Mouse (Mus musculus) induced T-regulatory cell, adult 2 months (primary cell): ENCODE results near the gene Tipin.
"Not testable (repeated sequence)": the region's sequence is repeated elsewhere in the genome, so short reads cannot be mapped to it uniquely, and the experiment has no call there.

Experiments
- DNase-seq: peaks from one replicate; pipeline ENCODE4 v3.0.0-alpha.2; 2012; ENCODE audit warnings: low read depth

Tipin gene

DNA sequence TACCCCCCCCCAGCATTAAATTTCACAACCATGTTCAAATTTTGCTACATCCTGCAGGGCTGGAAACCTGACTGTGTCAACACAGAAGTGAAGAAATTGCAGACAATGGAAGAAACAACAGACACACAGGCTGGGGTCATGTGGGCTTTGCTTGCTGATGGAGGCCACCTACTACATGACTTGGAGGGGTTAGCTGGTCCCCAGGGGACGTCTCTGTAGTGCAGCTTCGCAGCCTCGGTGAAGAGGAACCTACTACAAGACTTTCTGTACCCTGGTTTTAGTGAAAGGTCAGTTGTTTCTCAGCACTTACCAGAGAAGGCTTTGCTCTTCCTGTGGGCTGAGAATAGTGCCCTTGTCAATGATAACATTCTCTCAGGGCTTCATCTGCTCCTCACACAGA, 10.1 kb upstream of the Tipin start:
- no peak for DNase-seq

DNA sequence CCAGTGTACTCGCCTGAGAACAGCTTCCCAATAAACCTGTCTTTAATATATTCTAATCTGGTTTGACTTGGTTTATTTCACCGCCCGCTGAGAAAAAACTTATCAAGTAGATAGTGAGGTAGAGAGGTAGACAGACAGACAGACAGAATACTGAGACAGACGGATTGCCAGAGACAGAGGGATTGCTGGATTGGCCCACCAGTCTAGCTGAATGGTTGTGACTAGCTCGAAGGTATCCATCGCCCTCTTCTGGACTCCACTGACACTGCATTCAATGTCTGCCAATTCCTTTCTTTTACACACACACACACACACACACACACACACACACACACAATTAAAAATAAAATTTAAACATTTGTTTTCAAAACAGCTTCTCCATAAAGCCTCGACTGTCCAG, 8.8 kb upstream of the Tipin start:
- DNase-seq: peak; percentile 64

DNA sequence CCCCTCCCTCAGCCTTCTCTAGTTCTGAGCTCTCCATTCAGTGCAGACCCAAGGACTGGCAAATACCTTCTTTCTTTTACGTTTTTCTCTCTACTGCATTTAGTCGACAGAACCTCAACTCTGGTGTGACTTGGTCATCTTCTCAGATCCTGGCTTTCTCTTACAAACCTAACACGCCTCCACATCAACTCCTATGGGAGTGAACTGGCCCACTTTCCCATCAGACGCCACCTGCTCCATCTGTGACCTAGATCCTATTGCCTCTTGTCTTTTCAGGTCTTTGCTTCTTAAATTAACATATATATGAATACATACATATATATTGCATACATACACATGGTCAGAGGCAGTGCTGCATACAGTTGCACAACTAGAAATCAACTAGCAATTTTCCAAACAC, 7.6 kb upstream of the Tipin start:
- no peak for DNase-seq

DNA sequence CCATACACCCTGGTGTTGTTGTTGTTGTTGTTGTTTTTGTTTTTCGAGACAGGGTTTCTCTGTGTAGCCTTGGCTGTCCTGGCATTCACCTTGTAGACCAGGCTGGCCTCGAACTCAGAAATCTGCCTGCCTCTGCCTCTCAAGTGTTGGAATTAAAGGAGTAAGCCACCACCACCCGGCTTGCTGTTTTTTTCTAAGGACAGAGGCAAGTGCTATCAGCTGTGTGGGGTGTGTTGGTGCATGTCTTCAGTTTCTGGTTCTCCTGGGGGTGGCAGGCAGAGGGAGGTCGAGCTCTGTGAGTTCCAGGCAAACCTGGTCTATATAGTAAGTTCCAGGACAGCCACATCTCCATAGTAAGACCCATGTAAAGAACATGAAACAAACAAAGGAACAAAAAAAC, 7.1 kb upstream of the Tipin start:
- DNase-seq: no peak

DNA sequence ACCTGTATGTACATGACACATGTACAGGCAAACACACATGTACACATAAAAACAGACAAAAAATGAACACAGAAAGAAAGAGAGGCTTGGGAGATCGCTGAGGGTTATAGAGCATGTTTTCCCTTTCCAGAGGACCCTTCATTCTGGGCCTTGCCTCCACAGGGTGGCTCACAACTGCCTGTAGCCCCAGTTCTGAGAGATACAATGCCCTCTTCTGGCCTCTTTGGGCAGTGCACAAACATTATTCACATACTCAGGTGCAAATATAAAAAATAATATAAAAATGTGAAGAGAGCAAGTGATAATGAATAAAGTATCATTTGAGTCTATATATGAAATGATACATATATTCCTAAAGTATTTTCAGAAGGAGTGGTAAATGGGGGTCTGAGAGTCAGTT, 6.5 kb upstream of the Tipin start:
- peak; percentile 53 for DNase-seq

DNA sequence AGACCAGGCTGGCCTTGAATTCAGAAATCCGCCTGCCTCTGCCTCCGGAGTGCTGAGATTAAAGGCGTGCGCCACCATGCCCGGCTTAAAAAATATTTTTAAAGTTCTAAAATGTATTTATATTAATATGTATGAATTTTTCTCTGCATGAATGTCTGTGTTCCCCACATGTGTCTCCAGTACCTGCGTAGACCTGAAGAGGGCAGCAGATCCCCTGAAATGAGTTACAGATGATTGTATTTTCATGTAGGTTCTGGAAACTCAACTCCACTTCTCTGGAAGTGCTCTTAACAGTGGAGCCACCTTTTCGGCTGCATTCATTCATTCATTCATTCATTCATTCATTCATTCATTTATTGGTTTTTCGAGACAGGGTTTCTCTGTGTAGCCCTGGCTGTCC, 3.7 kb upstream of the Tipin start:
- peak; percentile 89 for DNase-seq

DNA sequence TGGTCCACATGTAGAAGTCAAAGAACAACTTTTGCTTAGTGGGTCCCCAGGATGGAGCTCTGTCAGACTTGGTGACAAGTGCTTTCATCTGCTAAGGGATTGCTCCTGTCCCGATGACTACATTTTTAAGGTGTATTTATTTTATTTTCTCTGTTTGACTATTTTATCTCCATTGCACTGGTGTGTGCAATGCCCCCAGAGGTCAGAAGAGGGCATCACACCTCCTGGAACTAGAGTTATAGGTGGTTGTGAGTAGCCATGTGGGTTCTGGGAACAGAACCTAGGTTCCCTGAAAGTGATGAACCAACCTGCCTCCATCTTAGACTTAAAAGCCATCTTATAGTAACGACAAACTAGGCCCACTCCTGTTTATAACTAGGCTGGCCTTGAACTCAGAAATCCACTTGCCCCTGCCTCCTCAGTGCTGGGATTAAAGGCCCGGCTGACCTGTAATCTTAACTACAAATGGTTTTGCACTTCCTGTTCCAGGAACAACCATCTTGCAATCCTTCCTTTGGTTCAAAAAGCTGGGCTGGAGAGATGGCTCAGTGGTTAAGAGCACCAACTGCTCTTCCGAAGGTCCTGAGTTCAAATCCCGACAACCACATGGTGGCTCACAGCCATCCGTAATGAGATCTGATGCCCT, 2.6 kb upstream of the Tipin start:
- DNase-seq: peak; percentile 45

DNA sequence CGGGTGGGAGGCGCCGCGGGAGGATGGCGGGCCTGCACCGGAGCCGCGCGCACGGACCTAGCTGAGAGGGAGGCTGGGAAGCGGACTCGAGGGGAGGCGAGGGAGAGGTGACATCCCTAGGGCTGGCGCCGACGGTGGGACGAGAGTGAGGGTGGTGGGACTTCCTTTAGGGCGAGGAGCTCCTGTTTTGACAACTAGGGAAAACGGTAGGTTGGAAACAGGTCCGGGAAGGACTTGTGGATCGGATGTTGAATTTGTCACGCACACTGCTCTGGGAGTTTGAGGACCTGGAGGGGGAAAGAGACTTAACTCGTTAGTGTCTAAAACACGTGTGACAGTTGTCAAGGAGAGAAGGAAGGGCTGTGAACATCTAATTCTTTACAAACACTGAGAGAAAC, 399 bp downstream of the Tipin start:
- DNase-seq: no peak

DNA sequence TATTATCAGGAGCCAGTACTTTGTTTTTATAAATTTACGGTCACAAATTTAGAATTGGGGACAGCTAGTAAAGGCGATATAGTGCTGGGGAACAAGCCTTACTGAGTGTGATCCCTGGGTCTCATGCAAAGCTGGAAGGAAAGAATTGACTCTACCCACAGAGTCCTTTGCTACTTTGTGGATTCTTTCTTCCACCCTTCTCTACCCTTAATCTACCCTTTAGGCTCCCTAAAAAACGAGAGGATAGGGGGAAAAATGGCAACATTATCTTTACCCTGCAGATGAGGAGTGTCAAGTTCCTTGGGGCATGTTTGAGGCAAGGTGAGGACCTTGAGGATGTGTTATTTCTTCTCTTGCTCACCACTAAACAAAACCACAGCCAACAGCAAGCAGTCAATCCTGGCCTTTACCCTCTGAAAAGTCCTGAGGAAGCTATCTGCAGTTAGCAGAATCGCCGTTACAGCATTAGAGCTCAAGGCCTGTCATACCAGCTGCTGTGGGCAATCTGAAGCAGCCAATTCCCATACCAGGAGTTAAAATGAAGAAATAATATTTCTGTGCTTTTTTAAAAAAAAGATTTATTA, 1.1 kb downstream of the Tipin start:
- peak; percentile 45 for DNase-seq

DNA sequence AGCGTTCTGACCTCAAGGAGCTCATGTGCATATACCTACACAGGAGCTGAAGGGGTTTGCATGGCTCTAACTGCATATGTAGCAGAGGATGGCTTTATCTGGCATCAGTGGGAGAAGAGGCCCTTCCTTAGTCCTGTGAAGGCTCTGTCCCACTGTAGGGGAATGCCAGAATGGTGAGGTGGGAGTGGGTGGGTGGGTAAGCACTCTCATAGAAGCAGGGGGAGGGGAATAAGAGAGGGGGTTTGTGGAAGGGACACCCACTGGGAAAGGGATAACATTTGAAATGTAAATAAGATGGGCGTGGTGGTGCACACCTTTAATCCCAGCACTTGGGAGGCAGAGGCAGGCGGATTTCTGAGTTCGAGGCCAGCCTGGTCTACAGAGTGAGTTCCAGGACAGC, 21.7 kb downstream of the Tipin start:
- DNase-seq: not testable (repeated sequence)

DNA sequence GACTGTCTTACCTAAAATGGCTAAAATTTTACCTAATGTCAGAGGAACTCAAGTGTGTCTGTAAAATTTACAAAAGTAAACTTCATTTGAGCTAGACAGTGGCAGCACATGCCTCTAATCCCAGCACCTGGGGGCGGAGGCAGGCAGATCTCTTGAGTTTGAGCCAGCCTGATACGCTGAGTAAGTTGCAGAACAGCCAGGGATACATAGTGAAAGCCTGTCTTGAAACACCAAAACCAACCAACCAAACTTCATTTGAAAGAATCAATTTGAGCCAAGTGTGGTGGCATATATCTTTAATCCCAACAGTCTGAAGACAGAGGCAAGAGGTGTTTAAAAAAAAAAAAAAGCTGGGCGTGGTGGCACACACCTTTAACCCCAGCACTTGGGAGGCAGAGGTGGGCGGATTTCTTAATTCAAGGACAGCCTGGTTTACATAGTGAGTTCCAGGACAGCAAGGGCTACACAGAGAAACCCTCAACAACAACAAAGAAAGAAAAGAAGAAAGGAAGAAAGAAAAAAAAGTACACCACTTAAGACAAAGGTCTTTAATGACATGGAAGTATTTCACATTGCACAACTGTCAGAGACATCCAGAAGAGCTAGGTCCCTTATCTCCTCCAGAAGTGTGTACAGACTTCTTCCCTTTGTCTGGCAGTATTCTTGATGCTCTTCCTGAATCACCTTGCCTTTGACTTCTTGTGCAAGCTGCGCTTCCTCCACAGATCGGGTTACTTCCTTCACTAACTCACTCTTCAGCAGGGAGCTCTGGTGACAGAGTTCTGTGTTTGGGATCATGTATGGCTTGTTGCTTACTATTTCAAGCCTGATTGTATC, 25.3 kb downstream of the Tipin start:
- no peak for DNase-seq

DNA sequence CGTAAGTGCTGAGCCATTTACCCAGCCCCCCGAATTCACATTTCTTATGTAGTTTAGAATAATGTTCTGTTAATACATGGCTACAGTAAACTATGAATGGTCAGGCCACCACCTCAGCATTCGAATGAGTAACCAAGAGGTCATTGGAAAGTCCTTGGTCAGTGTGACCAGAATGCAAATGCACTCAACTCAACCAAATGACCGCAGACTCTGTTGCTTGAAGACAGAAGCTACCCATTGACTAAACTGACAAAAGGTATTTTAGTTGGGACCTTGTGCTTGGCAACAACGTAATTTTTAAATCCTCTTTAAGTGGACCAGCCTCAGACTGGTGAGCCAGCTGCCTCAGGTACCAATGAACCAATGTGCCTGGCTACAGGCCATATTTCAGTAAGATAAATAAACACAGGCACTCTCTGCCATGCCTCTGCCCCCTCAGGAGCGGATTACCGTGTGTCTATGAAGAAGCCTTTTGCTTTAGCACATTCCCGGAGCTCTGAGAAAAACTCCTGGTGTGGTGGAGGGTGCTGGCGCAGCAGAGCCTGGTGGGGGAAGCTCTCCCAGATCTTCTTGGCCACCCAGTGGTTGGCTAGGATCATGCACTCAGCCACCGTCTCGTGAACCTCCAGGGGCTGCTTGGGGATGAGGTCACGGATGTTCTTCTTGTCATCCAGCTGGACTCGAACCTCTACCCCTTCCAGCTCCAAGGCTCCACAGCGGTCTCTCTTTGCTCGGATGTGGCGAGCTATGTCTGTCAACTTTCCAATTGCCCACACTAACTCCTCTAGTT, 29.8 kb downstream of the Tipin start:
- no peak for DNase-seq

DNA sequence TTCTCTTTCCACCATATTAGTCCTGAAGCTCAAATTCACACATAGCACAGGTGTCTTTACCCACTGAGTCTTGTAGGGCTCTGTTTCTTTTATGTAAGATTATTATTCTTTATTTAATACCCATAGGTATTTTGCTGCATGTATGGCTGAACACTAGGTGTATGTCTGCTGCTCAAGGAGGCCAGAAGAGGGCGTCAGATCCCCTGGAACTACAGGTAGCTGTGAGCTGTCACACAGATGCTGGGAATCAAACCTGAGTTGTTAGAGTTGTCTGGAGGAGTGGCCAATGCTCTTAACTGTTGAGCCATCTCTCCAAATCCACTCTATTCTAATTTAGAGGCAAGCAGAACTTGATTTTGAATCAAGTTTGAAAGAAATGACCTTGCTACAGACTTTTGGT, 30.7 kb downstream of the Tipin start:
- peak; percentile 12 for DNase-seq

DNA sequence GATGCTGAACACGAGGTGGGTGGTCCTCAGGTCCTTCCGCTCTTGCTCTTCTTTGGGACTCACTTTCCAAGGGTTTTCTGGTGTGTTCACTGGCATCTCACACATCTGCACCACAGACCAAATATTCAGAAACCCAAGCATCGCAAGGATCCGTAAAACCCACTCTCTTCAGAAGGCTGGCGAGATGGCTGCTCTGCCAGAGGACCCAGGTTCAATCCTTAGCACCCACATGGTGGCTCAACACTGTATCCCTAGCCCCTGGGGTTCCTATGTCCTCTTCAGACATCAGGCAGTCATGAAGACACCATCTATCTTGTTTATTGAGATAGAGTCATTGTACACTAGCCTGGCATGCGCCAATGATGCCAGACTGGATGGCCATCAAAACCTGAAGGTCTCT, 33.3 kb downstream of the Tipin start:
- no peak for DNase-seq

DNA sequence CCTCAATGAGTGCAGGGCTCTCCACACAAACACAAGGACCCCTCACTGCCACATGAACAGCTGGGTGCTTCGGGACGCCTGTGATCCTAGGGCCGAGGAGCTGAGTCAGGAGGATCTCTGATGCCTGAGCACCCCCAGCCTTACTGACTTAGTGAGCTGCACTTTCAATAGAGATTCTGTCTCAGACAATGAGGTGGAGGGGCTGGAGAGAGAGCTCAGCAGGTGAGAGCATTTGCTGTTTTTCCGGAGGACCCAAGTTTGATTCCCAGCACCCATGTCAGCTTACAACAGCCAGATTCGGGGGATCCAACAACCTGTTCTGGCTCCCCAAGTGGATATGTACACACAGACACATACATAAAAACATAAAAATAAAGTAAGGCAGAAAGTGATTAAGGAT, 35.6 kb downstream of the Tipin start:
- no peak for DNase-seq

DNA sequence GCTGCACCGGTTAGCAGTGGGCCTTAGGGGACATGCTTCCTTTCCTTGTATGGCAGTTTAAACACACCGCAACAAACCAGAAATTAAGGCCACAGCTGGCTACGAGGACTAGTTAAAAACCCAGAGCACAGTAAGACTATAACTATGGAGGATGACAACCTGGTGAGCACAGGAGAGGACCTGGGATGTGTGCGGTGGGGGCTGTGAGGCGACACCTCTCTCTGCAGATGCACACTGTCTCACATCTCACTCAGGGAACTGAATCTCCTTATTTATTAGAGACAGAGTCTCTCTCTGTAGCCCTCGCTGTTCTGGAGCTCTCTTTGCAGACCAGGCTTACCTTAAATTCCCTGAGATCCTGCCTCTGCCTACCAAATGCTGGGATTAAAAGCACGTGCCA, 42.6 kb downstream of the Tipin start:
- DNase-seq: no peak

DNA sequence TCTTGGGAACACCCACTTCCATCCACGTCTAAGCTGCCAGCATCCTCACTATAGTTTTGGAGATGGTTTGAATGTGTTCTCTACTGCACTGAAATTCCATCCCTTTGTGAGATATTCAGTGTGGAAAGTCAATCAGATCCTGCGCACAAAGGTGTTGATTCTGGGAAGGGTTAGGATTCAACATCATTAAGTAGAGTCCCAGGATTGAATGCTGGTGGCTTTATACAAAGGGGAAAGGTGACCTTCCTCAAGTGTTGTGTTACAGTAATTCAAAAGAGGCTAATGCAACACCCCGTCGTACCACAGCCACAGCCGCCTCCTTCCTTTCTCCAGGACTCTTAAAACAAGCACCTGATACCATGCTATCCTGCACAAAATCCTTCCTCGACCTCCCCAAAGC, 54.4 kb downstream of the Tipin start:
- DNase-seq: no peak

DNA sequence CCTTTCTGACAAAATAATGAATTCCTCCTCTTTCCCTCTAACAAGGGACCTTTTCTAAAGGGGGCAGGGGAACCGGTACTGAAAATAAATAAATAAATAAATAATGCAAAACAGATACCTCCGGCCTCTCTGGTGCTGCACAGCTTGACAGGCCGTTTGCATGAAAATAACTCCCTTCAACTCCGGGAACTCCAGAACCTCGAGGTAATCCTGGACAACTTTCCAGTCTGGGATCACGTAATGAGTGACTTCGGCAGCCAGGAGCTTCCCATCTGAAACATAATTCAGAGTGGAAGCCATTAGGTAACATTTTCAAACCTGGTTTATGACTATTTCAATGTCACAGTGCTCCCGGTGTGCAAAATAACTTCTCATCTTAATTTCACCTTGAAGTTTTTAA, 58.0 kb downstream of the Tipin start:
- no peak for DNase-seq

DNA sequence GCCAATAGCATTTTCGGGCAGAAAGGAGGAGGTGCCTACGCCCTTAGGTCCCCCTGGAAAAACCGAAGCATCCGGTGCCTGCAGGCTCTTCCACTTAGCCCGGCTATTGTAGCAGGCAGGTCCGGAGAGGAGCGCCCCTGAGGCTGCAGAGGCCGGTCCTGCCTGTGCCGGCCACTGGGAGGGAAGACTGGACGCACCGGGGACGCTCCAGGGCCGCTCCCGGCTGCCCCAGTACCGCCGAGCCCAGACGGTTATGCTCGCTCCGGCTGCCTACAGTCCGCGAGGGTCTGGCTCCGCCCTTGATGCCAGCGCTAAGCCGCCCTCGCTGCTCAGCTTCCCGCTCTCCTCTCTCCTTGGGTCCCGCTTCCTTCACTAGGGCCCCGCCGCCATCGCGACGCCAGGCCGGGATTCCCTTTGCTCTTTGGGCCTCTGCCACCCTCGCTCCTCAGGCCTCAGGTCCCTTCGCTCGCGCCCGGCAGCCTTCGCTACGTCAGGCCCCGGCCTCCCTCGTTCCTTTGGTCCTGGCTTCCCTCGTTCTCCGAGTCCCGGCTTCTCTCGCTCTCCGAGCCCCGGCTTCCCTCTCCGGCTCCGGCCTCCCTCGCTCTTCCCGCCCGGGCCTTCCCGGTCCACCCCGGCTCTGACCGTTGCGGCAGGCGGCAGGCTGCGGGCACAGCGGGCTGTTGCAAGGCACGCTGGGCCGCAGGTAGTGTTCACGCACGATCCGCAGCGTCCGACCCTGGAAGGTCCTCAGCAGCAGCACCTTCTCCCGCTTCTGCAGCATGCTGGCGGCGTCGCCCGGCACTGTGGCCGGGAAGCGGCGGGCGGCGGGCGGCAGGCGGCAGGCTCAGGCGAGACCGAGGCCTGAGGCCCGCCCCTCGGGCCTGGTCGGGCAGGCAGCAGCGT, 59.2 kb downstream of the Tipin start:
- DNase-seq: peak; percentile 81

DNA sequence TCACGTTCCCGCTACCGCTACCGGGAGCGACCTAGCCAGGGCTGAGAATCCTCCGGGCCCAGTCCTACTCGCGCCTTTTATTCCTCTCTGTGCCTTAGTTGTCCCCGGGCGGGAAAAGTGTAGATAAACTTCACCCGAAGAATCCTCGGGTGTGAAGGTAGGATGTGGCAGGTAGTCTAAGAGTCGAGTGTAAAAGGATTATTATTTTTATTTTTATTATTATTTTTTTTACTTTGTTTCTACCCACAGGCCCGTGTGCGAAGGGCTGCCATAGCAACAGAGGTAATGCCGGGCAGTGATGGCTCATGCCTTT, 59.8 kb downstream of the Tipin start, which contains the start of gene Dis3l:
Gene Dis3l, minus strand, starts transcription at position 35 of the 313 bp plus-strand sequence.
- no peak for DNase-seq

DNA sequence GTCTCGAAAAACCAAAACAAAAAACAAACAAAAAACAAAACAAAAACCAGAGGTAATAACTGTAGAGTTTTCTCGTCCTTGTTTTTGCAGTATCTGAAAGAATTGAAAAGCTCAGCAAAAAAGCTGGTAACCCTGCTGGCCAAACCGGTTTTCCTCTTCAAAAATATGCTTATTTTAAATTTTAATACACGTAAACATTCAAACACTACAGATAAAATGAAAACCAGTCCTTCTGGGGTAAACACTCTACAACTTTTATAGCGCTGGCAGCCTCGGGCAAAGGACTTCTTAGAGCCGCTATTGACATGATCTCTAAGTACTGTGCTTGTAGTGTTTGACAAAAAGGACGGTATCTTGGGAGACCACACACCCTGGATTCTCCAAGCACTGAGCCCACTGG, 60.3 kb downstream of the Tipin start:
- DNase-seq: peak; percentile 36

DNA sequence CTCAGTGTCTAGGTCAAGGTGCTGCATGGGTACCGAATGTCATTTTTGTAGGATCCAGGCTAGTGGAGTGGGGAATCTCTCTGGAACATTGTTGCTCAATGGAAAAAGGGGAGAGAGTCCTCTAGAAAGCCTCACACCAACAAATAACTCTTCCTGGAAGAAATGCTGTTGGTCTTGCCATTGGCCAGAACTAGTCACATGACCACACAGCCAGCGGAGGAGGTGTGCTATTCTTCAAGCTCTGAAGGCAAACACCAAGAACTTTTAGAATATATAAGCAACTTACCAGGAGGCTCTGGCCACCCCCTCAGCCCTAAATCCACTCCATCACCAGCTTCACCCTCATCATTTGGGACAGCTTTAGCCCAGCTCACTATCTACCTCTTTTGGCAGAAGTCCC, 62.3 kb downstream of the Tipin start:
- peak; percentile 22 for DNase-seq
